Mouse (Mus musculus) hindbrain, embryonic 15.5 days (tissue): ENCODE measurements at regions not wholly inside any gene's neighbourhood (a gene's known extent, or its start where the extent isn't known, plus 50 kb on each side); places are given as distances from the start of the nearest gene placed in this dataset.

Experiments used
- ATAC-seq: fragments of 200-750 bp; cut with Nextera tagmentation; 2 replicates; pipeline ENCODE4 v1.8.0; 2017; ENCODE audit warnings: low read depth, moderate number of reproducible peaks, moderate TSS enrichment; ENCODE audit not compliant: low FRiP score
- H3K27ac ChIP-seq: fragments of 300-500 bp; sonication (generic); replicated peaks from 2 replicates; pipeline ENCODE4 v1.5.1; 2015; ENCODE audit warnings: mild to moderate bottlenecking, inconsistent platforms
- H3K27me3 ChIP-seq: fragments of 300-500 bp; sonication (generic); 2 replicates; pipeline ENCODE4 v1.6.1; 2015; ENCODE audit warnings: control low read depth, inconsistent platforms
- H3K36me3 ChIP-seq: fragments of 300-500 bp; sonication (generic); 2 replicates; pipeline ENCODE4 v1.6.1; 2015; ENCODE audit warnings: control low read depth, inconsistent platforms
- H3K4me1 ChIP-seq: fragments of 300-500 bp; sonication (generic); replicated peaks from 2 replicates; pipeline ENCODE4 v1.6.1; 2015; ENCODE audit warnings: control low read depth, inconsistent platforms
- H3K4me2 ChIP-seq: fragments of 300-500 bp; sonication (generic); 2 replicates; pipeline ENCODE4 v1.6.1; 2015; ENCODE audit warnings: moderate library complexity, mild to moderate bottlenecking, inconsistent platforms
- H3K4me3 ChIP-seq: fragments of 300-500 bp; sonication (generic); 2 replicates; pipeline ENCODE4 v1.5.1; 2015; ENCODE audit warnings: mild to moderate bottlenecking, inconsistent platforms
- H3K9ac ChIP-seq: fragments of 300-500 bp; sonication (generic); 2 replicates; pipeline ENCODE4 v1.6.1; 2015; ENCODE audit warnings: inconsistent platforms
- H3K9me3 ChIP-seq: fragments of 300-500 bp; sonication (generic); 2 replicates; pipeline ENCODE4 v1.6.1; 2016; ENCODE audit warnings: control low read depth, inconsistent platforms
- WGBS: fragments of 180-500 bp; shearing (Covaris S2); methylation state at CpG from one replicate; pipeline ENCODE4 v1.1.7; 2015; 5-methylcytosine and 5-hydroxymethylcytosine counted together

DNA sequence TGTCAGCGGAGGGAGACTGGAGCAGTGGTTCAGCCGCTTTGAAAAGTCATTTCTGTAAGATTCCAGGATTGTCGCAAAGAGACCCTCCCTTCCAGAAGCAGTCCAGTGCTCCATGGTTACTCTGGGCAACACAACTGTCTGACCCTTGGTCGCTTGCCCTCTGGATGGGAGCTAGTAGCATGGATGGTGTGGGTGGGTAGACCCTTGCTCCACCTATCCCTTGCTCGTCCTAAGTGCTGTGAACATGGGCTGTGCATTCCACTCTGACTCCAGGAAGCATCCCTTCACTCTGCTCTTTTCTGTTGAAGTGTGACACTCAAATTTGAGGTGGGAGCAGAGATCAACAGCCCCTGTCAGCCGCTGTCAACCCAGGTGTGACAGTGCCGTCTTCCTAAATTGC is 64.8 kb upstream of the A230072I06Rik start:
- peak overlapping the region; percentile 28; the same call in 1 of the 2 replicates for H3K4me2 ChIP-seq
- no peak overlapping the region for H3K9ac ChIP-seq
- no peaks in the 10 kb centered on the region for H3K9me3 ChIP-seq
- H3K27ac ChIP-seq = no peak overlapping the region
- ATAC-seq = no peak
- 76% methylated on average over 7 of the region's 7 CpGs for WGBS
- H3K4me1 ChIP-seq = peaks cover 12% of the 10 kb centered on the region
- peaks cover 21% of the 10 kb centered on the region; the same call in 1 of the 2 replicates for H3K27me3 ChIP-seq
- H3K36me3 ChIP-seq = no peaks in the 10 kb centered on the region
- no peak overlapping the region for H3K4me3 ChIP-seq

DNA sequence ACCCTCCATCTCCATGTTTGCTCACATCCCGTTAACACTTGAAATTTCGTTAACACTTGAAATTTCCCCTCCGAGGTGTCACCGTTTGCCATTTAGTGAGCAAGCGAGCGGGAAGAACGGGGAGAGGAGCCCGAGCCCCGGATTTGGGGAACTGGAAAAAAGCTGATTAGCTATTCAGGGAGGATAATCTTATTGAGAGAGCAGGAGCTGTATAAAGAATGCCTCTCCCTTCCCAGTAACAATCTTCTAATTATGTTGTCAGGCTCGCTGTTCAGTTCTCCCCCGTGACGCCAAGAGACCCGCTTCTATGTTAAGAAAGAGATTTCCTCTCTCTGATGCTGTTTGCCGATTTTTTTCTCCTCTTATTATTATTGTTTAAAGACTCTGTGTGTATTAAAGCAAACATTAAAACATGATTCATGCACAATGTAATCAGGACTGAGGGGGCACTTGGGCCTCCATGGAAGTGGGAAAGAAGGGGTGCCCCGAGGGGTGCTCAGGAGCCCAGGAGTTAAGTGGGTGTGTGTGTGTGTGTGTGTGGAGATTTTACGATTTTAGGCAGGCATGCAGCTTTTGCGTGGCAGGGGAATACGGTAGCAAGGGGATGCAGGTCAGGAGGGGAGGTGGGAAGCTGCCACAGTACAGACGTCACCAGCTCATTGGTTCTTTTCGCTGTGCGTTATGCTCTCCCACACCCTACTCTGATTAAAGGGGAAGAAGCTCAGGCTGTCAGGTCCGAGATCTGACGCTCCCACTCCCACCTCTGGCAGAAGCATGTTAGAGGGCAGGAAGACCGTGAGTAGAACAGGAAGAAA is 64.2 kb upstream of the A230072I06Rik start:
- Histone ChIP-seq H3K27ac (no peak overlapping the region; the same call in 1 of the 2 replicates), H3K27me3 (peaks cover 21% of the 10 kb centered on the region; the same call in 1 of the 2 replicates), H3K4me1 (peaks cover 12% of the 10 kb centered on the region), H3K9me3 (no peaks in the 10 kb centered on the region), H3K36me3 (no peaks in the 10 kb centered on the region), H3K4me3 (no peak overlapping the region), H3K4me2 (peak overlapping the region; percentile 28; the same call in 1 of the 2 replicates), H3K9ac (0 out of 2 replicates have a peak overlapping the region, but pooled peaks have one; percentile 0)
- 34% methylated on average over 24 of the region's 24 CpGs for WGBS
- no peak for ATAC-seq

DNA sequence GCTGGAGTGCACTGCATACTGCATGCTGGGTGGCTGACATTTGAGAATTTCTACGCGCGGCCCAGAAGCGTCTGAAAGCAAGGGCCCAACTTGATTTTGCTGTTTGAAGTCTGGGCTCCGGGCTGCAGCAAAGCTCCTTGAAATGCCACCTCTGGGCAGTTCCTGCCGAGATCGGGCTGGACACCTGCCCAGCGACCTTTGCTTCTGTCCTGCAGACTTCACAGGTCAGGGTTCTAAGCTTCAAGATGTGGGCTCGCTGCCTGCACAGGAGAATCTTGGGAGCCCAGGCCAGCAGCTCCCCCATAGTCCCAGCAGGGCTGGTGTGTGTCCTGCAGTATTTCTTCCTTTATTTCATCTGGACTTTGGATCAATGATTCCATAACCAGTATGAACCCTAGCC is 57.1 kb upstream of the A230072I06Rik start:
- 81% methylated on average over 9 of the region's 9 CpGs for WGBS
- H3K9ac ChIP-seq = no peak overlapping the region

DNA sequence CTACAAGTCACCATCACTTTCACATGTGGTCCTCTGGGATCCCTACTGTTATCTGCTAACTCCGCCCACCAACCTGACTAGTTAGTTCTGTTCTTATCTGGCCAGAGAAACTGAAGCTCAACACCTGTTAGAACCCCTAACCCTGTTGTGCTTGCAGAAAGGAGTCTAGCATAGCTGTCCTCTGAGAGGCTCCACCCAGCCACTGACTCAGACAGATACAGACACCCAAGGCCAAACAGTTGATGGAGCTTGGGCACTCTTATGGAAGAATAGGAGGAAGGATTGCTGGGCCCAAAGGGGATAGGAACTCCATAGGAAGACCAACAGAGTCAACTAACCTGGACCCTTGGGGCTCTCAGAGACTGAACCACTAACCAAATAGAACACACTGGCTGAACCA is 55.2 kb upstream of the A230072I06Rik start:
- Histone ChIP-seq H3K4me2 (no peak overlapping the region), H3K36me3 (no peaks in the 10 kb centered on the region), H3K4me3 (no peak overlapping the region), H3K4me1 (no peaks in the 10 kb centered on the region; the same call in 1 of the 2 replicates), H3K9me3 (no peaks in the 10 kb centered on the region), H3K9ac (no peak overlapping the region), H3K27ac (no peak overlapping the region), H3K27me3 (no peaks in the 10 kb centered on the region)
- ATAC-seq = no peak
- WGBS = 97% methylated on average over 1 of the region's 1 CpGs

More for the DNA sequence above, 57.1 kb upstream of the A230072I06Rik start:
- Histone ChIP-seq H3K36me3 (no peaks in the 10 kb centered on the region), H3K9me3 (no peaks in the 10 kb centered on the region), H3K4me3 (no peak overlapping the region), H3K4me1 (no peaks in the 10 kb centered on the region; the same call in 1 of the 2 replicates), H3K27me3 (no peaks in the 10 kb centered on the region; the same call in 1 of the 2 replicates), H3K27ac (no peak overlapping the region), H3K4me2 (no peak overlapping the region)
- no peak for ATAC-seq
